Mouse (Mus musculus) kidney, adult 9 months (tissue): ENCODE measurements around the gene Odf4.

ENCODE experiments used
- DNase-seq: peaks from one replicate; pipeline ENCODE4 v3.0.0; 2022

Gene Odf4

GRCm38 (mm10) chr11:68901351-68902046, 25.4 kb downstream of the Odf4 start, which contains the start of gene Rpl26:
TSS of gene Rpl26 (plus strand) at chr11:68901583.
- peak; percentile 99 for DNase-seq

GRCm38 (mm10) chr11:68900519-68901350, 26.1 kb downstream of the Odf4 start:
- no peak for DNase-seq

DNA sequence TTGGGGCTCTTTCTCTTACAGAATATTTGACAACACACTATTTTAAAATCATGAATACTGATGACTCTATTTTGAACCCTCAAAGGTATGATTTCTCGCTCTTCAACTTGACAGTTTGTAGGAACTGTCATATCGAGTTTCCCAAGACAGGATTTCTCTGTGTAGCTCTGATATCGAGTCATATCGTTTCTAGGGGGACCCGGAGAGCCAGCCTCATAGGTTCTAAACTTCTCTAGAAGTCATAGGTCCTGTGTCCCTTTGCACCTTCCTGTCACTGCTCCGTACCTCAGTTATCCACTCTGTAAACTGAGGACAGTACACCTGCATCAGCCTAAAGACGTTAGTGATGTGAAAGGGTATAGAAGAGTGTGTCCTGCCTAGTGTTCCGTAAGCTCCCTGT, 27.1 kb downstream of the Odf4 start:
- no peak for DNase-seq

- DNase-seq: no peak
Measured at GRCm38 (mm10) chr11:68898790-68899189, 28.1 kb downstream of the Odf4 start.

DNA sequence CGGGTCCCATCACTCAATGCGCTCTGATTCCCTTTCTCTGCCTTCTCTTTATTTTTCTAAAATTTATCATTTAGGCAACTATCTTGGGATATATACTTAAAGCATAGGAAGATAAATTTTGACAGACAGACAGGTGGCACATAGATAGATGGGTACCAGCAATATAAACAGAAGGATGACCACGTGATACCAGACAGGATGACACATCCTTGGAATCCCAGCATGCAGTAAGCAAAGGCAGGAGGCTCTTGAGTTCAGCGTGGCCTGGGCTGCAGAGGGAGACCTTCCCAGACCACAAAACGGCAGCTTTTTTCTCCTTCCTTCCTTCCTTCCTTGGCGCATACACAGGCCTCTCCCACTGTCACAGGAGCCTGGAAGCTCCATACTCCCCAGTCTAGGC, 29.0 kb downstream of the Odf4 start:
- no peak for DNase-seq

DNA sequence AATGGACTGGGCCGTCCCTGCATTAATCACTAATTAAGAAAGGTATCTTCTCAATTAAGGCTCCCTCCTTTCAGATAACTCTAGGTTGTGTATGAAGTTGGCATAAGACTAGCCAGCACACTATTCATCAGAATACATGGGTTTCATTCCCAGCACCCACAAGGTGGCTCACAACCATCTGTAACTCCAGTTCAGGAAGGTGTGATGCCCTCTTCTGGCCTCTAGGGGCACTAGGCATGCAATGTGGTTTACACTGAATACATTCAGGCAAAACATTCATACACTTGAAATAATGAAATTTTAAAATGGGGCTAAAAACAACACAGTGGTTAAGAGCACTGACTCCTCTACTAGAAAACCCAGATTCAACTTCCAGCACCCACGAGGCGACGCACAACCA, 29.8 kb downstream of the Odf4 start:
- DNase-seq: peak; percentile 70

- no peak for DNase-seq
Measured at GRCm38 (mm10) chr11:68896247-68896646, 30.6 kb downstream of the Odf4 start.

DNA sequence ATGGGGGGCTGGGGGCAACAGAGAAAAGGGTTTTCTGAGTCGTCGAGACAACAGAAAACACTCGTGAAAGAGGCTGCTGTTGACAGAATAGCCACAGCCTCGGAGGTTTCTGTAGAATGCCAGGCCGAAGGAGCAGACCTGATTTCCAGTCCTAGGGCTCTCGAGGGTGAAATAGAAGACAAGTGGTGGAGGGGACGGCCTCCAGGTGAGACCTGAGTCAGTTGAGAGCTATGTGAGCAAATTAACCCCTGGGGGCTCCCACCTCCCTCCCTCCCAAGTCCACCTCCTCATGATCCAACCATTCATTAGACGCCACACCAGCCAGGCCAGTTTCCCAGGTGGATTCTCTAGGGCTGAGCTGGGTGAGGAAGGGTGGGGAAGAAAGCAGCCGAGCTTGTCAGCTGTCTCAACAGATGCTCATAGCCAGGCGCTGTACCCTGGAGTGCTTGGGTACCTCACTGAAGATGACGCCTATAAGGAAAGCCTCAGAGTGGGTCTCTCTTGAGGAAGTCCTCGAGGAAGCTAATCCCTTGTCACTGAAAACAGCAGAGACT, 32.9 kb downstream of the Odf4 start:
- DNase-seq: no peak

DNA sequence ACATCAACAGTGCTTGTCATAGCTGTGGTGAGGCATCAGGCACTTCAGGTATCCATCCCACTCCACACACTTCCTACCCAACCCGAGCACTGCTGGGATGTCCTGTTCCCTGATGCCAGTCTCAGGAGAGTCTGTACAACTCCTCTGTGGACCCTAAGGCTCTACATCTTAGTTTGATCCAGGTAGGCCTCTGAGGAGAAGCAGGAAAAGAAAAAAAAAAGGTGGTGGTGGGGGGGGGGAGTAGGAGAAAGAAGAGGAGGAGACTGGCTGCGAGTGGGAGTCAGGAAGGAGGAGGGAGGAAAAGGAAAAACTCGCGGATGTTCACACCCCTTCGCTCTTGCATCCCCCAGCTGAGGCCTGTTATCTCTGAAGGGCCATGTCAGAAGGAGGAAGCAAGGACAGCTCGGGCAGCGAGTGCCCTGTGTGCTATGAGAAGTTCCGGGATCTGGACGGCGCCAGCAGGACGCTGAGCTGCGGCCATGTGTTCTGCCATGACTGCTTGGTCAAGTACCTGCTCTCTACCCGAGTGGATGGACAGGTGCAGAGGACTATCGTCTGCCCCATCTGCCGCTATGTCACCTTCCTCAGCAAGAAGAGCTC, 34.5 kb downstream of the Odf4 start:
- DNase-seq: no peak

- no peak for DNase-seq
Measured at GRCm38 (mm10) chr11:68891823-68892222, 35.1 kb downstream of the Odf4 start.

GRCm38 (mm10) chr11:68890625-68891024, 36.3 kb downstream of the Odf4 start:
- no peak for DNase-seq

DNA sequence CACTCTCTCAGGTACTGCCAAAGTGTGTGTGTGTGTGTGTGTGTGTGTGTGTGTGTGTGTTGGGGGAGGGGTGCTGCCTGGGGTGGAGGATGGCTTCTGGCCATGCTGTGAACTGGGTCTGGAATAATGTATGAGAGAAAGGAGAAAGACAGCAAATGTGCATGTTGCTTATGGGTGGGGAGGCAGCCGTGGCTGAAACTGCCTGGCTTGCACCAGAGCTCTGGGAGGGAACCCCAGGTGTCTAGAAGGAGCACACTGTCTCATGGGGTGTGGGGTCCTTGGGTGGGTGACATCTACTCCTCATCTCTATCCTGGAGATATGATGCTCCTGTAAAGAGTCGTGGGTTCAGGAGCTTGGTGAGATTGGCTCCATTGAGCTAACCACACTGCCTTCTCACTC, 38.2 kb downstream of the Odf4 start:
- no peak for DNase-seq

DNA sequence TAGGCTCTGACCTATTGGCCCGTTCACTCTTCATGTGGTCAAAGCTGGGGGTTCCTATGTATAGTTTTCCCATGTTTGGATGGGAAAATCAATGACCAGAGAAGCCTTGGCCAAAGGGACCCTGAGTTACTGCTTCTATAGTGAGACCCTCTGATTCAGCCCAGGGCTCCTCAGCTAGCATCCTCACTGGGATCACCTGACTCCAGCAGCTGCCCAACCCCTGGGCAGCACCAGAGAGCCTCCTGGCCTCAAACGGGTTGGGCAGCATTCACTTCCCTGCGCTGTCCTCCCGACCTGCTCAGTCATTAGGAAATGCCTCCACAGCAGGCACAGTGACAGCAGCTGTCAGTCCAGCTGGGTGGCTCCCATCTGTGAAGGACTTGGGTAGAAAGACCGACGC, 38.6 kb downstream of the Odf4 start, which contains the start of gene Rnf222:
TSS of gene Rnf222 (plus strand) at position 301 of the 400 bp plus-strand sequence.
- no peak for DNase-seq

- DNase-seq: no peak
Measured at GRCm38 (mm10) chr11:68886091-68886490, 40.8 kb downstream of the Odf4 start.

DNA sequence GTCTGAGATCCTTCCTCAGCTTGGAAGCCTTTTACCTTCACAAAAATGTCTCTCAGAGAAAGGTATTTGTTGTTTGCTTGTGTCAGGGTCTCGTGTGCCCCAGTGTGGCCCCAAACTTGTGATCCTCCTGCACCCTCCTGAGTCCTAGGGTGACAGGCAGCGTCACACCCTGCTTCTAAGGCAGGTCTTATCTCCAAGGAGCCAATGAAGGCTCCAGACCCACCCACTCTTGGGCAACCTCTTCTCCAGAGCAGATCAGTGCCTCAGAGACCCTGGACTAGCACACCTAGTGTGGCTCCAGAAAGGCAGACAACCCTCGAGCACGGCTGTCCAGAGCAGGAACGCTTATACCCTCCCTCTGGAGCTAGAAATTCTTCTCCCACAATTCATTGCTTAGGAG, 42.5 kb downstream of the Odf4 start:
- DNase-seq: no peak

- DNase-seq: no peak
Measured at GRCm38 (mm10) chr11:68883843-68884242, 43.0 kb downstream of the Odf4 start.

GRCm38 (mm10) chr11:68882107-68882506, 44.8 kb downstream of the Odf4 start:
- DNase-seq: no peak

DNA sequence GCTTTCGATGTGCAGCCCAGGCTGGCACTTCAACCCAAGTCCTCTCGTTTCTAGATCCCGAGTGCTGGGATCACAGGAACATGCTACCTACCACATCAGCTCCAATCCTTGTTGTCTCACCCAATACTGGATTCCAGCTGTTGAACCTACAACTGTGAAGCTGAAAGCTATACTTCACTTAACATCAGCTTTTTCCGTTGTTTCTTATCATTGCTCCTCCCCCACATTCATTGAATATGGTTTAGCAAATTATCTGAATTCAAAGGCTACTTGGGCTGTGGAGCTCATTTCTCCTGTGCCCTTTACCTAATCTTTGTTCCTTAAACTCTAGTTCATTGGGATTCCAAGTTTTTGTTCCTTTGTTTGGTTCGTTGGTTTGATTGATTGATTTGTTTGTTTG, 48.1 kb downstream of the Odf4 start:
- no peak for DNase-seq

- peak; percentile 73 for DNase-seq
Measured at GRCm38 (mm10) chr11:68874841-68875240, 52.0 kb downstream of the Odf4 start.
